8 mouse cellular contexts compared by ENCODE assay signal in the genomic region with DNA sequence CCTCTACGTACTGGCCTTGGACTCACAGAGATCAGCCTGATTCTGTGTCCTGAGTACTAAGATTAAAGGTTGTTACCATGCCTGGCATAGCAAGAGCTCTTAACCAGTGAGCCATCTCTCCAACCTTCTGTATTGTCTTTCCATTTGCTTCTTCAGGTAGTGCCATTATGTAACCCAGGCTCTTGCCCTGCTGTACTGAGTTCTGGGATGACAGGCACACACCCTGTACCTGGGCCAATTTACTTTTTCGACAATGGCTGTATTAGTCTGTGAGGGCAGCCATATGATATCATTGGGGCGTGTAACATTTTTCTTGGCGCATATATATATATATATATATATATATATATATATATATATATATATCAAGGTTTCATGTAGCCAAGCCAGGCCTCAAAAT.
DNase-seq lines count a peak whose midpoint lies in the region; ATAC-seq and TF ChIP-seq lines count a peak whose summit lies in the region.
"Not testable (repeated sequence)": the region's sequence is repeated elsewhere in the genome, so short reads cannot be mapped to it uniquely, and the experiment has no call there.

No protein-coding gene starts in this region.

- H3K79me2 ChIP-seq in liver, adult 2 months (ENCODE audit: control insufficient read depth, insufficient read depth, low read length): not testable (repeated sequence)

- ATAC-seq in embryonic facial prominence, embryonic 11.5 days (replicated peaks; ENCODE audit: insufficient number of reproducible peaks, low FRiP score, low TSS enrichment, low read depth): peak; percentile 44; the same call in 1 of the 2 replicates
- peak; percentile 52; the same call in 1 of the 2 replicates for ATAC-seq in embryonic facial prominence, embryonic 13.5 days (ENCODE audit: insufficient number of reproducible peaks, insufficient read depth, low FRiP score, low TSS enrichment, low read depth)
- 0 out of 2 replicates have a peak, but pooled peaks have one; percentile 35 for ATAC-seq in heart, embryonic 11.5 days (replicated peaks; ENCODE audit: insufficient number of reproducible peaks, low FRiP score, low TSS enrichment)
- ATAC-seq in hindbrain, embryonic 11.5 days (ENCODE audit: low FRiP score): 0 out of 2 replicates have a peak, but pooled peaks have one; percentile 49
- 0 out of 2 replicates have a peak, but pooled peaks have one; percentile 47 for ATAC-seq in limb, embryonic 11.5 days (ENCODE audit: insufficient number of reproducible peaks, low FRiP score, low TSS enrichment, low read depth)
- peak; percentile 63; the same call in 1 of the 2 replicates for ATAC-seq in midbrain, embryonic 14.5 days (ENCODE audit: low FRiP score, low TSS enrichment)
- ATAC-seq in monocyte, adult 5-6 weeks (replicated peaks; ENCODE audit: insufficient number of reproducible peaks, low FRiP score, low TSS enrichment, poor library complexity, severe bottlenecking): peak; percentile 35; the same call in 1 of the 2 replicates

- not testable (repeated sequence) for DNase-seq in embryonic facial prominence, embryonic 11.5 days (ENCODE audit: low spot score); hindbrain, embryonic 11.5 days (ENCODE audit: low spot score); limb, embryonic 11.5 days (ENCODE audit: low spot score); midbrain, embryonic 14.5 days
- DNase-seq in liver, adult 2 months (ENCODE audit: extremely low read depth, low read depth, low spot score): peak; percentile 4

- H3K36me3 ChIP-seq in embryonic facial prominence, embryonic 11.5 days (replicated peaks; ENCODE audit: control insufficient read depth, insufficient read depth, low read depth, low read length); embryonic facial prominence, embryonic 13.5 days; heart, embryonic 11.5 days (ENCODE audit: control insufficient read depth, insufficient read depth, low read length); hindbrain, embryonic 11.5 days (ENCODE audit: control insufficient read depth, insufficient read depth, low read length); limb, embryonic 11.5 days (ENCODE audit: control insufficient read depth, insufficient read depth, low read length); liver, adult 2 months (ENCODE audit: control insufficient read depth, insufficient read depth, low read length); midbrain, embryonic 14.5 days (ENCODE audit: control insufficient read depth, insufficient read depth, low read length): not testable (repeated sequence)

- not testable (repeated sequence) for TF ChIP-seq POLR2A in liver, adult 2 months (IDR thresholded peaks at IDR 0.05; ENCODE audit: extremely low read depth, insufficient read depth, low read length)

- WGBS in embryonic facial prominence, embryonic 11.5 days: 57% methylated on average over 4 of the region's 4 CpGs
- 47% methylated on average over 4 of the region's 4 CpGs for WGBS in embryonic facial prominence, embryonic 13.5 days
- 46% methylated on average over 4 of the region's 4 CpGs for WGBS in heart, embryonic 11.5 days (ENCODE audit: insufficient replicate concordance)
- WGBS in hindbrain, embryonic 11.5 days: 50% methylated on average over 4 of the region's 4 CpGs
- 57% methylated on average over 4 of the region's 4 CpGs for WGBS in limb, embryonic 11.5 days
- 56% methylated on average over 4 of the region's 4 CpGs for WGBS in liver, adult 2 months
- WGBS in midbrain, embryonic 14.5 days: 53% methylated on average over 4 of the region's 4 CpGs

- not testable (repeated sequence) for H3K4me3 ChIP-seq in embryonic facial prominence, embryonic 11.5 days (ENCODE audit: low read depth, low read length); embryonic facial prominence, embryonic 13.5 days; heart, embryonic 11.5 days (ENCODE audit: low read depth, low read length); hindbrain, embryonic 11.5 days (ENCODE audit: low read depth, low read length); limb, embryonic 11.5 days (ENCODE audit: low read depth, low read length); liver, adult 2 months (ENCODE audit: insufficient read depth, low read depth, low read length); midbrain, embryonic 14.5 days (replicated peaks; ENCODE audit: low read depth, low read length)

- H3K4me1 ChIP-seq in embryonic facial prominence, embryonic 11.5 days (ENCODE audit: control insufficient read depth, insufficient read depth, low read length); embryonic facial prominence, embryonic 13.5 days; heart, embryonic 11.5 days (ENCODE audit: control insufficient read depth, insufficient read depth, low read length); hindbrain, embryonic 11.5 days (replicated peaks; ENCODE audit: control insufficient read depth, insufficient read depth, low read length); limb, embryonic 11.5 days (ENCODE audit: control insufficient read depth, insufficient read depth, low read length); liver, adult 2 months (ENCODE audit: control insufficient read depth, insufficient read depth, low read length); midbrain, embryonic 14.5 days (ENCODE audit: control insufficient read depth, insufficient read depth, low read length): not testable (repeated sequence)

- not testable (repeated sequence) for TF ChIP-seq CTCF in liver, adult 2 months (IDR thresholded peaks at IDR 0.05; ENCODE audit: low read depth, low read length)

- not testable (repeated sequence) for H3K27ac ChIP-seq in embryonic facial prominence, embryonic 11.5 days (replicated peaks; ENCODE audit: low read depth, low read length); embryonic facial prominence, embryonic 13.5 days; heart, embryonic 11.5 days (ENCODE audit: low read depth, low read length); hindbrain, embryonic 11.5 days (ENCODE audit: low read depth, low read length); limb, embryonic 11.5 days (replicated peaks; ENCODE audit: low read depth, low read length); liver, adult 2 months (replicated peaks; ENCODE audit: insufficient read depth, low read depth, low read length); midbrain, embryonic 14.5 days (replicated peaks; ENCODE audit: low read depth, low read length)

- H3K9me3 ChIP-seq in embryonic facial prominence, embryonic 11.5 days (replicated peaks; ENCODE audit: control insufficient read depth, low read length); embryonic facial prominence, embryonic 13.5 days; heart, embryonic 11.5 days (replicated peaks; ENCODE audit: control insufficient read depth, low read length); hindbrain, embryonic 11.5 days (ENCODE audit: control insufficient read depth, low read length); limb, embryonic 11.5 days (ENCODE audit: control insufficient read depth, low read length): not testable (repeated sequence)
- peaks cover 13% of the 10 kb centered on the region for H3K9me3 ChIP-seq in midbrain, embryonic 14.5 days (ENCODE audit: control insufficient read depth, low read length)

- H3K4me2 ChIP-seq in embryonic facial prominence, embryonic 11.5 days (ENCODE audit: low read depth, low read length); embryonic facial prominence, embryonic 13.5 days; heart, embryonic 11.5 days; hindbrain, embryonic 11.5 days (replicated peaks; ENCODE audit: low read depth, low read length); limb, embryonic 11.5 days (ENCODE audit: low read depth, severe bottlenecking); midbrain, embryonic 14.5 days (ENCODE audit: low read length): not testable (repeated sequence)

- not testable (repeated sequence) for H3K27me3 ChIP-seq in embryonic facial prominence, embryonic 11.5 days (ENCODE audit: control insufficient read depth, insufficient read depth, low read length); embryonic facial prominence, embryonic 13.5 days; heart, embryonic 11.5 days (ENCODE audit: control insufficient read depth, insufficient read depth, low read length); hindbrain, embryonic 11.5 days (ENCODE audit: control insufficient read depth, insufficient read depth, low read length); limb, embryonic 11.5 days (ENCODE audit: control insufficient read depth, insufficient read depth, low read length); liver, adult 2 months (ENCODE audit: control insufficient read depth, insufficient read depth, low read length); midbrain, embryonic 14.5 days (ENCODE audit: control insufficient read depth, insufficient read depth, low read length)

- H3K9ac ChIP-seq in embryonic facial prominence, embryonic 11.5 days (replicated peaks; ENCODE audit: low read length); embryonic facial prominence, embryonic 13.5 days; heart, embryonic 11.5 days (ENCODE audit: low read depth, low read length); hindbrain, embryonic 11.5 days (ENCODE audit: low read depth, low read length); limb, embryonic 11.5 days (ENCODE audit: low read length); liver, adult 2 months (ENCODE audit: low read depth, low read length); midbrain, embryonic 14.5 days (replicated peaks; ENCODE audit: low read length): not testable (repeated sequence)
